Mouse (Mus musculus) midbrain, embryonic 15.5 days (tissue): Measurements from ENCODE around the gene Nat14. TPM values are rescaled to one million over a fixed set of nuclear protein-coding genes. Genes with fewer than 3 reads are reported as not detected.
"Not testable (repeated sequence)": the region's sequence is repeated elsewhere in the genome, so short reads cannot be mapped to it uniquely, and the experiment has no call there.

Experiments used
- ATAC-seq: fragments of 200-750 bp; cut with Nextera tagmentation; replicated peaks from 2 replicates; pipeline ENCODE4 v1.8.0; 2017; ENCODE audit warnings: moderate TSS enrichment
- H3K27ac ChIP-seq: fragments of 300-500 bp; sonication (generic); 2 replicates; pipeline ENCODE4 v1.5.1; 2015; ENCODE audit warnings: mild to moderate bottlenecking, inconsistent platforms
- H3K27me3 ChIP-seq: fragments of 300-500 bp; sonication (generic); replicated peaks from 2 replicates; pipeline ENCODE4 v1.6.1; 2015; ENCODE audit warnings: inconsistent platforms
- H3K36me3 ChIP-seq: fragments of 300-500 bp; sonication (generic); replicated peaks from 2 replicates; pipeline ENCODE4 v1.6.1; 2015; ENCODE audit warnings: inconsistent platforms
- H3K4me1 ChIP-seq: fragments of 300-500 bp; sonication (generic); 2 replicates; pipeline ENCODE4 v1.6.1; 2015; ENCODE audit warnings: inconsistent platforms
- H3K4me2 ChIP-seq: fragments of 300-500 bp; sonication (generic); 2 replicates; pipeline ENCODE4 v1.6.1; 2015; ENCODE audit warnings: inconsistent platforms, mild to moderate bottlenecking, moderate library complexity
- H3K4me3 ChIP-seq: fragments of 300-500 bp; sonication (generic); 2 replicates; pipeline ENCODE4 v1.5.1; 2015; ENCODE audit warnings: mild to moderate bottlenecking, inconsistent platforms
- H3K9ac ChIP-seq: fragments of 300-500 bp; sonication (generic); 2 replicates; pipeline ENCODE4 v1.6.1; 2015; ENCODE audit warnings: mild to moderate bottlenecking, inconsistent platforms
- H3K9me3 ChIP-seq: fragments of 300-500 bp; sonication (generic); 2 replicates; pipeline ENCODE4 v1.6.1; 2016; ENCODE audit warnings: inconsistent platforms
- WGBS: fragments of 180-500 bp; shearing (Covaris S2); methylation state at CpG from one replicate; pipeline ENCODE4 v1.1.7; 2015; ENCODE audit warnings: mixed read lengths; 5-methylcytosine and 5-hydroxymethylcytosine counted together
- polyA plus RNA-seq: library from polyadenylated mRNA; unstranded; fragments of >200 nt; fragmentation: Nextera tagmentation; extraction: Ambion mirVana; gene quantifications from 2 replicates; pipeline ENCODE4 v1.2.1, GENCODE M21; 2015

Nat14 gene
- 46.3 and 47.7 TPM in 2 replicates for polyA plus RNA-seq

- no peaks in the 10 kb centered on the region for H3K27me3 ChIP-seq
- H3K9ac ChIP-seq, result peak within 1 kb of the TSS; percentile 51
- peak within 1 kb of the TSS; percentile 99 for H3K27ac ChIP-seq
- no peaks in the 10 kb centered on the region for H3K9me3 ChIP-seq
- peaks cover 64% of the 10 kb centered on the region for H3K4me1 ChIP-seq
- peak; percentile 1; the same call in 1 of the 2 replicates for ATAC-seq
- H3K4me3 ChIP-seq, result peak within 1 kb of the TSS; percentile 44
- H3K4me2 ChIP-seq, result peak within 1 kb of the TSS; percentile 79
- 19% methylated on average over 8 of the region's 8 CpGs for WGBS
- H3K36me3 ChIP-seq, result peaks cover 10% of the 10 kb centered on the region
Observed at GRCm38 (mm10) chr7:4921824-4922482, at the start of gene Nat14. Nat14 (plus strand) TSS chr7:4922028.

DNA sequence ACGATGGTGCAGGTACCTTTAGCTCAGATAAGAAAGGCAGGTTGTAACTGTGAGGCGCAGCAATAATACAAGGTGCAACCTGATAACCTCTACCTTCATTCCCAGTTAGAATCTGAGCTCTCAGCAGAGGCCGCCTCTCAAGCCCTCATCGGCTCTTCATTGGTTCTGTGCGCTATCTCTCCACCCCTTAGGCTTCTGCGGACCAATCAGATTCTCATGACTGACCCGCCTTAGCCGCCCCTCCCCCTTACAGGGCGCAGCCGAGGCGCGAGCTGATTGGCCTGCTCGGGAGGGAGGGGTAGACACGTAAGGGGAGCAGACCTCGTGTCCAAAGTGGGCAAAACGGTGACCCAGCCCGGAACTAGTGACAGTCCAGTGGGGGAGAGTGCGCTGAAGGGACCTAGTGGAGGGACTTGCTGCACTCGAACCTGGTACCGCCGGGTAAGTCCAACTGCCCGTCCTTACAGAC, 45.0 kb upstream of the Nat14 start, which contains the start of gene Isoc2a:
Gene Isoc2a (plus strand): TSS at position 401 of the 469 bp plus-strand sequence.
- peak within 1 kb of the TSS; percentile 93 for H3K4me2 ChIP-seq
- H3K27ac ChIP-seq, result peak within 1 kb of the TSS; percentile 68
- H3K4me3 ChIP-seq, result peak within 1 kb of the TSS; percentile 65
- H3K4me1 ChIP-seq, result peaks cover 15% of the 10 kb centered on the region
- no peaks in the 10 kb centered on the region for H3K9me3 ChIP-seq
- H3K36me3 ChIP-seq, result no peaks in the 10 kb centered on the region
- ATAC-seq, result peak; percentile 100
- H3K9ac ChIP-seq, result peak within 1 kb of the TSS; percentile 49
- H3K27me3 ChIP-seq, result 0 out of 2 replicates have a peak, but pooled peaks cover 3% of the 10 kb centered on the region
- 0% methylated on average over 22 of the region's 22 CpGs for WGBS

DNA sequence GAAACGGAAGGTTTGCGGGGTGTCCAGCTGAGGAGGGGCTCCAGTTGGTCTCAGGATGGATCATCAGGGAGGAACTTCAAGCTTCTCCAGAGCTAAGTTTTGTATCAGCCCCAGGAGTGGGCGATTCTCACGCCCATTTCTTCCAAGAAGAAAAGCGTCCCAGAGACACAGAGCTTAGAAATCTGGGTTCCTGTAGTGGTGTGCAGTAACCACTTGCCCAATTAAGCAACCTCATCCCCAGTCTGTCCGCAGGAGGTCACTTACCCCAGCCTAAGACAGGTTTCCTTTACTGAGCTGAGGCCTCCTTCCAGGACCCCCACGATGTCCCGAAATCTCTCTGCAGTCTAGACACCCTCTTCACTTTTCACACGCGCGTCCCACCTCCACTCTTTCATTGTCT, 44.6 kb upstream of the Nat14 start:
- Histone ChIP-seq H3K27me3 (0 out of 2 replicates have a peak, but pooled peaks cover 3% of the 10 kb centered on the region), H3K4me3 (peak overlapping the region; percentile 65), H3K36me3 (no peaks in the 10 kb centered on the region), H3K9me3 (no peaks in the 10 kb centered on the region), H3K9ac (peak overlapping the region; percentile 49), H3K27ac (no peak overlapping the region; the same call in 1 of the 2 replicates), H3K4me2 (peak overlapping the region; percentile 93), H3K4me1 (peaks cover 15% of the 10 kb centered on the region)
- ATAC-seq, result peak; percentile 43
- WGBS, result 8% methylated on average over 11 of the region's 11 CpGs

- ATAC-seq, result no peak
- Histone ChIP-seq H3K4me3 (no peak overlapping the region), H3K27me3 (0 out of 2 replicates have a peak, but pooled peaks cover 3% of the 10 kb centered on the region), H3K36me3 (no peaks in the 10 kb centered on the region), H3K4me1 (peaks cover 15% of the 10 kb centered on the region), H3K9ac (no peak overlapping the region), H3K4me2 (no peak overlapping the region), H3K9me3 (no peaks in the 10 kb centered on the region), H3K27ac (no peak overlapping the region)
Observed at GRCm38 (mm10) chr7:4878186-4878585, 43.6 kb upstream of the Nat14 start.

GRCm38 (mm10) chr7:4879036-4879435, 42.8 kb upstream of the Nat14 start:
- ATAC-seq, H3K27ac ChIP-seq, H3K4me3 ChIP-seq, H3K27me3 ChIP-seq, H3K9ac ChIP-seq, H3K36me3 ChIP-seq, H3K4me2 ChIP-seq, H3K9me3 ChIP-seq: not testable (repeated sequence)
- 83% methylated on average over 1 of the region's 1 CpGs for WGBS
- H3K4me1 ChIP-seq, result peaks cover 15% of the 10 kb centered on the region

GRCm38 (mm10) chr7:4886680-4887079, 35.1 kb upstream of the Nat14 start:
- no peak for ATAC-seq
- Histone ChIP-seq H3K27me3 (no peaks in the 10 kb centered on the region), H3K4me1 (no peaks in the 10 kb centered on the region), H3K27ac (no peak overlapping the region), H3K9me3 (no peaks in the 10 kb centered on the region), H3K9ac (no peak overlapping the region), H3K36me3 (no peaks in the 10 kb centered on the region), H3K4me3 (no peak overlapping the region), H3K4me2 (no peak overlapping the region)
- WGBS, result 80% methylated on average over 4 of the region's 4 CpGs

DNA sequence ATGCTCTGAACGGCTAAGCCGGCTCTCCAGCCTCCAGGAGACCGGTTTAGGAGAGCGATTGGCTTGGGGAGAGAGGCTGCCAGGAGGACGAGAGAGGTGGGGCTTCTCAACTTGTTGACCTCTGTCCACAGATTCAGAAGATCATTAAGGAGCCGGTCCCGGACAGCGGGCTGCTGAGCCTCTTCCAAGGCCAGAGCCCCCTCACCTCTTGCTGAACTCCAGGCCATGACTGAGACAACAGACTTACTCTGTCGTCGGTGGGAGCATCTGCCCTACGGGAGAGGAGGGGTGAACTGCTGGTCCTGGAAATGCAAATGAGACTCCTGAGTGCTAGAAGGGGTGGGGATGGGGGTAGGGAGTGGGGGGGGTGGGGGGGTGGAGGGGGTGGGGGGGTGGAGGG, 26.6 kb upstream of the Nat14 start:
- no peak for ATAC-seq
- Histone ChIP-seq H3K9ac (no peak overlapping the region), H3K27ac (no peak overlapping the region), H3K4me1 (peaks cover 10% of the 10 kb centered on the region; the same call in 1 of the 2 replicates), H3K27me3 (no peaks in the 10 kb centered on the region), H3K9me3 (no peaks in the 10 kb centered on the region), H3K4me2 (no peak overlapping the region), H3K36me3 (no peaks in the 10 kb centered on the region), H3K4me3 (no peak overlapping the region)
- 73% methylated on average over 11 of the region's 11 CpGs for WGBS

- no peaks in the 10 kb centered on the region for H3K27me3 ChIP-seq
- peak overlapping the region; percentile 45; the same call in 1 of the 2 replicates for H3K27ac ChIP-seq
- H3K4me2 ChIP-seq, result peak overlapping the region; percentile 57
- H3K36me3 ChIP-seq, result no peaks in the 10 kb centered on the region
- peak; percentile 66 for ATAC-seq
- peak overlapping the region; percentile 34 for H3K4me3 ChIP-seq
- 19% methylated on average over 18 of the region's 18 CpGs for WGBS
- H3K4me1 ChIP-seq, result peaks cover 15% of the 10 kb centered on the region; the same call in 1 of the 2 replicates
- no peaks in the 10 kb centered on the region for H3K9me3 ChIP-seq
- H3K9ac ChIP-seq, result peak overlapping the region; percentile 33; the same call in 1 of the 2 replicates
Observed at GRCm38 (mm10) chr7:4898851-4899648, 22.8 kb upstream of the Nat14 start.

- peak overlapping the region; percentile 33; the same call in 1 of the 2 replicates for H3K9ac ChIP-seq
- no peaks in the 10 kb centered on the region for H3K9me3 ChIP-seq
- no peaks in the 10 kb centered on the region for H3K27me3 ChIP-seq
- peak overlapping the region; percentile 57 for H3K4me2 ChIP-seq
- peak overlapping the region; percentile 34 for H3K4me3 ChIP-seq
- peak; percentile 72 for ATAC-seq
- WGBS, result 3% methylated on average over 19 of the region's 19 CpGs
- peak overlapping the region; percentile 45; the same call in 1 of the 2 replicates for H3K27ac ChIP-seq
- H3K36me3 ChIP-seq, result no peaks in the 10 kb centered on the region
- H3K4me1 ChIP-seq, result peaks cover 15% of the 10 kb centered on the region; the same call in 1 of the 2 replicates
Observed at GRCm38 (mm10) chr7:4899649-4900522, 21.9 kb upstream of the Nat14 start.

DNA sequence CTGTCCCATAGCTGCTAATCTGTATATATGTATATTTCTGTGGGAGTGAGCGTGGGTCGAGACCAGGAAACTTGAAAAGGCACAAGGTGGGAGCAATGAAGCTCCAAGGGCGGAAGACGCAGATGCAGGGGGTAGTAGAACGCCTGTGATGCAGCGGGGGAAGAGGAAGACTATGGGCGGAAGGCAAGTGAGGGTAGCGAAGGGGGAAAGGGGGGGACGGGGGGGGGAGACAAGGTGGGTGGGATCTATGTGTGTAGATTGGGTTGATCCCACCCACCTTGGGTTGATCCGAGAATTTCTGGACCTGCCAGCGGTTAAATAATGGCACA, 21.3 kb upstream of the Nat14 start:
- Histone ChIP-seq H3K27me3 (no peaks in the 10 kb centered on the region), H3K4me3 (peak overlapping the region; percentile 34), H3K4me1 (peaks cover 15% of the 10 kb centered on the region; the same call in 1 of the 2 replicates), H3K27ac (0 out of 2 replicates have a peak overlapping the region, but pooled peaks have one; percentile 31), H3K4me2 (peak overlapping the region; percentile 57), H3K9ac (no peak overlapping the region), H3K36me3 (no peaks in the 10 kb centered on the region), H3K9me3 (no peaks in the 10 kb centered on the region)
- 0 out of 2 replicates have a peak, but pooled peaks have one; percentile 17 for ATAC-seq
- WGBS, result 15% methylated on average over 11 of the region's 11 CpGs

DNA sequence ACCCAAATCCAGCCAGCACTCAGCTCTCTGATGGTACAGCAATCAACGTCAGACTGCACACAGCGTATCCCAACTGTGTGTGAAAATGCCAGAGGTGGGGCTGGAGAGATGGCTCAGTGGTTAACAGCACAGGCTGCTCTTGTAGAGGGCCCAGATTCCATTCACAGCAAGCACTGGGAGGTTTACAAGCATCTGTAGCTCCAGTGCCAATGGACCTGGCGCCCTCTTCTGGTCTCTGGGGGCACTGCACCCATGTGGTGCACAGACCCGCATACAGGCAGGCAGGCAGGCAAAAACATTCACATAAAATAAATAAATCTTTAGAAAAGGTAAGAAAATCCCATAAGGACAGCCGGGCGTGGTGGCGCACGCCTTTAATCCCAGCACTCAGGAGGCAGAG, 20.7 kb upstream of the Nat14 start:
- Histone ChIP-seq H3K27me3 (no peaks in the 10 kb centered on the region), H3K36me3 (no peaks in the 10 kb centered on the region), H3K4me2 (0 out of 2 replicates have a peak overlapping the region, but pooled peaks have one; percentile 57), H3K9ac (no peak overlapping the region), H3K9me3 (no peaks in the 10 kb centered on the region), H3K4me3 (no peak overlapping the region), H3K27ac (no peak overlapping the region), H3K4me1 (peaks cover 15% of the 10 kb centered on the region; the same call in 1 of the 2 replicates)
- WGBS, result 51% methylated on average over 8 of the region's 8 CpGs
- ATAC-seq, result no peak
